Mouse (Mus musculus) lung, embryonic 15.5 days (tissue): ENCODE measurements around the gene Il6st. TPM values are rescaled to one million over a fixed set of nuclear protein-coding genes. Genes with fewer than 3 reads are reported as not detected.

Source experiments
- ATAC-seq: fragments of 200-750 bp; cut with Nextera tagmentation; 2 replicates; pipeline ENCODE4 v1.8.0; 2017; ENCODE audit warnings: moderate number of reproducible peaks, borderline replicate concordance; ENCODE audit not compliant: low FRiP score, low TSS enrichment; ENCODE audit errors: extremely low read depth
- H3K27ac ChIP-seq: fragments of 300-500 bp; sonication (generic); 2 replicates; pipeline ENCODE4 v1.5.1; 2015; ENCODE audit warnings: moderate library complexity, mild to moderate bottlenecking, inconsistent platforms
- H3K27me3 ChIP-seq: fragments of 300-500 bp; sonication (generic); 2 replicates; pipeline ENCODE4 v1.6.1; 2015; ENCODE audit warnings: inconsistent platforms
- H3K36me3 ChIP-seq: fragments of 300-500 bp; sonication (generic); 2 replicates; pipeline ENCODE4 v1.6.1; 2015; ENCODE audit warnings: inconsistent platforms
- H3K4me1 ChIP-seq: fragments of 300-500 bp; sonication (generic); 2 replicates; pipeline ENCODE4 v1.6.1; 2015; ENCODE audit warnings: inconsistent platforms
- H3K4me2 ChIP-seq: fragments of 300-500 bp; sonication (generic); 2 replicates; pipeline ENCODE4 v1.6.1; 2015; ENCODE audit warnings: inconsistent platforms, mild to moderate bottlenecking, moderate library complexity
- H3K4me3 ChIP-seq: fragments of 300-500 bp; sonication (generic); 2 replicates; pipeline ENCODE4 v1.5.1; 2015; ENCODE audit warnings: mild to moderate bottlenecking, inconsistent platforms
- H3K9ac ChIP-seq: fragments of 300-500 bp; sonication (generic); 2 replicates; pipeline ENCODE4 v1.6.1; 2015; ENCODE audit warnings: inconsistent platforms
- H3K9me3 ChIP-seq: fragments of 300-500 bp; sonication (generic); 2 replicates; pipeline ENCODE4 v1.6.1; 2016; ENCODE audit warnings: inconsistent platforms
- WGBS: fragments of 180-500 bp; shearing (Covaris S2); methylation state at CpG from one replicate; pipeline ENCODE4 v1.1.7; 2015; 5-methylcytosine and 5-hydroxymethylcytosine counted together
- polyA plus RNA-seq: library from polyadenylated mRNA; unstranded; fragments of >200 nt; fragmentation: Nextera tagmentation; extraction: Ambion mirVana; gene quantifications from 2 replicates; pipeline ENCODE4 v1.2.1, GENCODE M21; 2015

The Il6st gene
- polyA plus RNA-seq, 1 experiment from 2014 or later = 36.4 TPM

GRCm38 (mm10) chr13:112540616-112541015, 76.7 kb downstream of the Il6st start:
- WGBS = 40% methylated on average over 3 of the region's 3 CpGs
- H3K4me2 ChIP-seq = no peak overlapping the region
- no peaks in the 10 kb centered on the region for H3K27me3 ChIP-seq
- no peaks in the 10 kb centered on the region for H3K9me3 ChIP-seq
- H3K27ac ChIP-seq = no peak overlapping the region
- H3K36me3 ChIP-seq = no peaks in the 10 kb centered on the region
- H3K9ac ChIP-seq = no peak overlapping the region
- H3K4me3 ChIP-seq = no peak overlapping the region
- no peak for ATAC-seq
- H3K4me1 ChIP-seq = peaks cover 10% of the 10 kb centered on the region; the same call in 1 of the 2 replicates

- Histone ChIP-seq H3K9me3 (no peaks in the 10 kb centered on the region), H3K4me1 (peaks cover 10% of the 10 kb centered on the region; the same call in 1 of the 2 replicates), H3K27ac (no peak overlapping the region), H3K4me3 (no peak overlapping the region), H3K36me3 (no peaks in the 10 kb centered on the region), H3K9ac (no peak overlapping the region), H3K27me3 (no peaks in the 10 kb centered on the region), H3K4me2 (no peak overlapping the region)
- ATAC-seq = no peak
- 42% methylated on average over 10 of the region's 10 CpGs for WGBS
Observed at GRCm38 (mm10) chr13:112541223-112541975, 77.5 kb downstream of the Il6st start.

DNA sequence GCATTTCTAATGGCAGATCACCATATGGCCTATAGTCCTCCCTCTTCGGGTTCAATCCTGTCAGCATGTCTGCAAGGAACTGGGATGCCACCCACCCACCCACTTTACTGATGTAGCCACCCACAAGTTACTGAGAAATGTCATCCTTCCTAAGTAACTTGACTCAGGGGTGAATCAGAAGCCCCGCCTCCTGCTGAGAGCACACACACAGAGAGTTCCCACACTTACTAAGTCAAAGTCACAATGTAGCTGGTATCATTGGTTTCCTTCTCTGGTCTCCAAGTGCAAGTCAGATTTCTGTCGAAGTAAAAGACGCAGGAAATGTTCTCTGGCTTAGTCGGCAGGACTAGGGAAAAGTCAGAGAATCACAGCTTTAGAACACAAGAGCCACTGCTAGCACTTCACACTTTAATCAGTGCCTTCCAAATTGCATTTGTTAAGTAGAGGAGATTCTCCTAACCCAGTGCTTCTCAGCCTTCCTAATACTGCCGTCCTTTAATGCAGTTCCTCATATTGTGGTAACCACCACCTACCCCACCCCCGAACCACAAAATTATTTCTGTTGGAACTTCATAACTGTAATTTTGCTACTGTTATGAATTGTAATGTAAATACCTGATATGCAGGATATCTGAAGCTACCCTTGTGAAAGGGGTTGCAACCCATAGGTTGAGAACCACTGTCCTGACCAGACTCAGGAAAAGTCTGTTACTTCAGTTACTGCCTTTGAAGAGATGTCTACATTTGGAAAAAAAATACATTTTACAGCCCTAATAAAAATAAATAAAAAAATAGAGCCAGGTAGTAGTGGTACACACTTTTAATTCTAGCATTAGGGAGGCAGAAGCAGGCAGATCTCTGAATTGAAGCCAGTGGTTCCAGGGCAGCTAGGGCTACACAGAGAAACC, 88.0 kb downstream of the Il6st start:
- no peaks in the 10 kb centered on the region for H3K36me3 ChIP-seq
- no peak overlapping the region for H3K9ac ChIP-seq
- no peak overlapping the region for H3K4me3 ChIP-seq
- no peak overlapping the region for H3K4me2 ChIP-seq
- 62% methylated on average over 7 of the region's 7 CpGs for WGBS
- no peaks in the 10 kb centered on the region for H3K9me3 ChIP-seq
- ATAC-seq = no peak
- no peak overlapping the region for H3K27ac ChIP-seq
- no peaks in the 10 kb centered on the region for H3K27me3 ChIP-seq
- no peaks in the 10 kb centered on the region for H3K4me1 ChIP-seq

DNA sequence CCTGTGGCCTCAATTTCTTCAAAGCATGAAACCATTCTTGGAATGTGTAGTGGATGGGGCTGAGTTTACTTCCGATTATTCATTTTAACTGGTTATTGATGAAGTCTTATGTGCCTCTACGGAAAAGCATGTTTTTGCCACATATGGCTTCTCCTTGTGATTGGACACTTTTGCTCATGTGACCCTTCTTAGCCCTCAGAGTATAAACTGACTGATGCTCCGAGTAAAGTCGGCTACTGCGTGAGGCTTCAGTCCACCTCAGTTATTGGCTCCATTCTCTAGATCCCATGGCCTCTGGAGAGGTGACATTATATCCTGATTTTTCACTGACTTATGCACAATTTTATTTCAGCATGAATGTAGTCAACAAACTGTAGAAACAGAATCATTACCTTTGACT, 89.4 kb downstream of the Il6st start:
- 88% methylated on average over 5 of the region's 5 CpGs for WGBS
- Histone ChIP-seq H3K27me3 (no peaks in the 10 kb centered on the region), H3K9me3 (no peaks in the 10 kb centered on the region), H3K9ac (no peak overlapping the region), H3K27ac (no peak overlapping the region), H3K4me1 (no peaks in the 10 kb centered on the region), H3K36me3 (no peaks in the 10 kb centered on the region), H3K4me2 (no peak overlapping the region), H3K4me3 (no peak overlapping the region)
- no peak for ATAC-seq

DNA sequence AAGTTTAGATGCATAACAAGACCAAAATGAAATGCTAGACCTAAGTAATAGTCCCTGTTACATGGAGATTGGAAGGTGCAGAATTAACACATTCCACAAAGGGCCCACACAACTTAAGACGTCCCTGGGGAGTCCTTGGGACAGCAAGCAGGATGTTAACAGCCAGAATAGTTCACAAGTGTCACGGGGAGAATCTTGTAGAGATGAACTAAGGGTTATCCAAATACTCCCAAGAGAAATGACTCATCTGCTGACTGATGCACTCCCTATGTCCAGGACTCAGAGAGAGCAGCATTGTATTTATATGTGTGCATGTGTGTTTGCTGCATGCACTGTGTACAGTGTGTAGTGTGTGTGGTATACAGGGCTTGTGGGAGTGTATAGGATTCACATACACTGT, 92.6 kb downstream of the Il6st start:
- Histone ChIP-seq H3K9ac (no peak overlapping the region), H3K4me1 (no peaks in the 10 kb centered on the region), H3K4me3 (no peak overlapping the region), H3K27ac (no peak overlapping the region), H3K27me3 (no peaks in the 10 kb centered on the region), H3K4me2 (no peak overlapping the region), H3K9me3 (no peaks in the 10 kb centered on the region), H3K36me3 (no peaks in the 10 kb centered on the region)
- WGBS = 41% methylated on average over 2 of the region's 2 CpGs
- no peak for ATAC-seq

Other genes starting within 250 kb of the Il6st start
- gene Ankrd55, start 175.6 kb upstream of the Il6st start, polyA plus RNA-seq = not detected in 2 replicates
- gene Il31ra, start 130.3 kb downstream of the Il6st start, polyA plus RNA-seq = 0.11 TPM in 1 of 2 replicates, not detected in the other
- 0.34 and 0.35 TPM in 2 replicates for gene Ddx4, start 188.4 kb downstream of the Il6st start, polyA plus RNA-seq
- gene Slc38a9, start 196.7 kb downstream of the Il6st start, polyA plus RNA-seq = 10.2 and 13.7 TPM in 2 replicates